Mouse (Mus musculus): ENCODE data around the gene Tgfb3. TPM values are rescaled to one million over a fixed set of nuclear protein-coding genes. Genes with fewer than 3 reads are reported as not detected.
A peak's percentile ranks its signal among the peaks of the same experiment; 100 is the strongest.

Gene Tgfb3
- polyA plus RNA-seq, 1 experiment from 2014 or later, result 12.1 TPM

DNA sequence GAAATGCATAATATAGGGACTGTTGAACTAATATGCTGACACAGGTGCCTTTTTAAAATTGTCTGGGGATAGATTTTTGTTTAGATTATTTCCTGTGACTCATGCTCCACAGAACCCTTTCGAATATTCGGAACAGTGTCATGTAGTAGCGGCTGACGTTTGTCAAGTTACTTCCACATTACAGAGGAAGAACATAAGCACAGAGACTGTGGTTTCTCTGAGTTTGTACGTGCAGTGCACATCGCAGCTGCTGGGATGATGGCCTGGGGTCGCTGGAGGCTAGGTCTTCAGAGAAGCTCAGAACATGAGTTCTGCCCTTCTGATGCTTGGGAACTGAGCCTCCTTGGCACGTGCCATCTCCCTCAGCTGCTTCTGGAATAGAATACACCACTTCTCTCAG, 31.5 kb downstream of the Tgfb3 start:
- no peak overlapping the region for H3K4me3 ChIP-seq
- H3K9ac ChIP-seq, result no peak overlapping the region
- no peaks in the 10 kb centered on the region for H3K27me3 ChIP-seq (replicated peaks)
- no peak overlapping the region for H3K27ac ChIP-seq
- no peak overlapping the region for H3K4me2 ChIP-seq (replicated peaks)
- no peak for ATAC-seq (ENCODE audit: low FRiP score, low read depth)
- H3K36me3 ChIP-seq, result peaks cover 7% of the 10 kb centered on the region; the same call in 1 of the 2 replicates
- H3K9me3 ChIP-seq, result peaks cover 8% of the 10 kb centered on the region; the same call in 1 of the 2 replicates
- 85% methylated on average over 8 of the region's 8 CpGs for WGBS
- H3K4me1 ChIP-seq, result no peaks in the 10 kb centered on the region

DNA sequence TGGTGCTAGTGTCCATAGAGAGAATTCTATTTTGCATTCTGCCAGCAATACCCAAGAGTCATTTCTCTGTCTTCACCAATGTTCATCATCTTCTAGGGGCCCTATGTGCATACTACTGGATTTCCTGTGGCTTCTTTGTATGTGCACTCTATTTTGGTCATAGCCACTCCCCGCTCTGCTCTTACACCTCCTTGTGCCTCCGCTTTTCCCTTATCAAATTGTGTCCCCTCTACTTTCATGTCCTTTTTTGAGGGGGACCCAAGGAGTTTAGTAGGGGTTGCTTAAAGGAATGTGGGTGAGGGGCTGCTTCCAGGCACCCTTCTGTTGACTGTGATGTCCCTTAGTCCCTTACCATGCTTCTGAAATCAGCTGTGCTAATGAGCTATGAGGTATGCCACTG, 32.1 kb downstream of the Tgfb3 start:
- ATAC-seq (ENCODE audit: low FRiP score, low read depth), result no peak
- no peaks in the 10 kb centered on the region for H3K4me1 ChIP-seq
- H3K27me3 ChIP-seq (replicated peaks), result no peaks in the 10 kb centered on the region
- H3K9ac ChIP-seq, result no peak overlapping the region
- H3K36me3 ChIP-seq, result peaks cover 7% of the 10 kb centered on the region; the same call in 1 of the 2 replicates
- no peak overlapping the region for H3K4me2 ChIP-seq (replicated peaks)
- H3K27ac ChIP-seq, result no peak overlapping the region
- H3K9me3 ChIP-seq, result peaks cover 8% of the 10 kb centered on the region; the same call in 1 of the 2 replicates
- no peak overlapping the region for H3K4me3 ChIP-seq
- WGBS, result 90% methylated on average over 2 of the region's 2 CpGs

DNA sequence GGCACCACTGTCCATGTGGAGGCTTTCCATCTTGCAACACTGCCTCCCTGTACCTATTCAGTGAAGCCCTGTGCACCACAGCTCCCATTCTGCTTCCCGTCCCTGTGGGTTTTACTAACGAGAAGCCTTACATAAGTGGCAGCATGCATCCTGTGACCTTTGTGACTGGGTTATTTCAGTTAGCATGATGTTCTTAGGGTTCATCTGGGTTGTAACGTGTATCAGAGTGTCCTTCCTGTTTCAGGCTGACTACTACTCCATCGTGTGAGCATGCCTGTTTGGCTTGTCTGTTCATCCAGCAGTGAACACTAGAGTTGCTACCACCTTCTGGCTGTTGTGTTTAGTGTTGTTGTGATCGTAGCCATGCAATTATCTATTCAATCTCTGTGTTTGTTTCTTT, 32.7 kb downstream of the Tgfb3 start:
- Histone ChIP-seq H3K4me1 (no peaks in the 10 kb centered on the region), H3K27me3 (replicated peaks) (no peaks in the 10 kb centered on the region), H3K27ac (no peak overlapping the region), H3K36me3 (peaks cover 7% of the 10 kb centered on the region; the same call in 1 of the 2 replicates), H3K9me3 (peaks cover 8% of the 10 kb centered on the region; the same call in 1 of the 2 replicates), H3K9ac (no peak overlapping the region), H3K4me2 (replicated peaks) (no peak overlapping the region), H3K4me3 (no peak overlapping the region)
- 88% methylated on average over 5 of the region's 5 CpGs for WGBS
- ATAC-seq (ENCODE audit: low FRiP score, low read depth), result no peak

DNA sequence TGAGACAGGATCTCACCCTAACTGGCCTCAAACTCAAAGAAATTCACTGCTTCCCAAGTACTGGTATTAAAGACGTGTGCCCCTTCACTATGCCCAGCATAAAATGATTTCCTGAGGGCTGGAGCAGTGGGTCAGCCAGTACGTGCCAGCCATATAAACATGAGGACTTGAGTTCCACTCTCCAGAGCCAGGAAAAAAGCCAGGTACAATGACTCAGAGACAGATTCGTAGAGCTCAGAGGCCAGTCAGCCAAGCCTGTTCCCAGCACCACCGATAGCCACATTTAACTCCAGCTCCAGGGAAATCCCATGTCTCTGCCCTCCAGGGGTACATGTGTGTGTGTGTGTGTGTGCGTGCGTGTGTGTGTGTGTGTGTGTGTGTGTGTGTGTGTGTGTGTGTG, 39.1 kb downstream of the Tgfb3 start:
- no peak overlapping the region for H3K27ac ChIP-seq
- peaks cover 19% of the 10 kb centered on the region for H3K4me1 ChIP-seq
- ATAC-seq (ENCODE audit: low FRiP score, low read depth), result no peak
- no peak overlapping the region for H3K4me3 ChIP-seq
- H3K27me3 ChIP-seq (replicated peaks), result no peaks in the 10 kb centered on the region
- no peak overlapping the region for H3K4me2 ChIP-seq (replicated peaks)
- peaks cover 7% of the 10 kb centered on the region; the same call in 1 of the 2 replicates for H3K36me3 ChIP-seq
- WGBS, result 74% methylated on average over 6 of the region's 6 CpGs
- H3K9ac ChIP-seq, result no peak overlapping the region
- H3K9me3 ChIP-seq, result peaks cover 8% of the 10 kb centered on the region; the same call in 1 of the 2 replicates

DNA sequence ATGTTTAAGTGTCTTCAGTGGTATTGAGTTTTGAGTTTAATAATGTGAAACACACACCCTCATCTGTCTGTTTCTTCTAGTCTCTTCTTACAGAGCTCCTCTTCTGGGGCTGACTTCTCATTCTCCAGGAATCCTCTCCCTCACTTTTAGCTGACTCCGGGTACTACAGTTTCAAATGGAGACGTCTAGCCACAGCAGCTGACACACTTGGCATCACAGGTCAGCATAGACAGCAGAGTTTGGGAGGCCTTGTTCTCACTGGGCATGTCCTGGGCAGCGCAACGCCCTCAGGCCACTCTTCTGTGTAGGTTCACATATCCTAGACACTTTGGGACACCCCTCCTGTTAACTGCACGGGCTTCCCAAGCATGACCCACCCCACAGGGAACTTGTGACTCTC, 39.8 kb downstream of the Tgfb3 start:
- H3K4me2 ChIP-seq (replicated peaks), result no peak overlapping the region
- peaks cover 7% of the 10 kb centered on the region; the same call in 1 of the 2 replicates for H3K36me3 ChIP-seq
- WGBS, result 84% methylated on average over 5 of the region's 5 CpGs
- H3K9ac ChIP-seq, result no peak overlapping the region
- H3K27me3 ChIP-seq (replicated peaks), result no peaks in the 10 kb centered on the region
- H3K27ac ChIP-seq, result no peak overlapping the region
- no peak for ATAC-seq (ENCODE audit: low FRiP score, low read depth)
- H3K4me3 ChIP-seq, result no peak overlapping the region
- peaks cover 8% of the 10 kb centered on the region; the same call in 1 of the 2 replicates for H3K9me3 ChIP-seq
- H3K4me1 ChIP-seq, result peaks cover 19% of the 10 kb centered on the region

DNA sequence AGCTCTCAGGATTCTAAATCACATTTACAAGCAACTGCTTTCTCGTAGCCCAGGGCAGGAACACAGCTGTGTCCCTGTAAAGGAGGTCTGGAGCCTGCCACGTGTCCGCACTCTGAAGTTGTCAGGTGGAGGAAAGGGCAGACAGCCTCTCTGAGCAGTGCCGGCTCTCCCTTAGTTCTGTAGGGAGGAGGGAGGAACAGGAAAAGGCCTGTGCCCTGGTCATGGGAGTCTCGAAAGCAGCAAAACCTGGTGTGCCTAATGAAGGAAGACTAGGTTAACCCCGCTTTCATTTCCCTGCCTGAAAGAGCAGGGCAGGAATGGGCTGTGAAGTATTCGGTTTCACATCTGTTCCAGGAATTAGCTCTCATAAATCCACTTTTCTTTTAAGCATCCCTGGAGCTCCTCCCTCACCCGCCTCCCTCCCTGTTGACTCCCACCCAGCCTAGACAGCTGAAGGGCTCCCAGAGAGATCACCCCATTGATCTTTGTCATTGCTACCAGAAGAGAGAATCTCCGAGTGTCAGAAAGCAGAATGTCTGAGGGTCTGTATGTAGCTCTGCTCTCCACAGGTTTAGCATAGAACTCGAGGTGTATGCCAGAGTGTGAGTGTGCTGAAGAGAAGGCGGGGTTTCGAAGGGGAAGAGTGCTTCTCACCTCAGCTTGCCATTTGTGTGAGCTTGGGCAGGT, 41.5 kb downstream of the Tgfb3 start:
- H3K4me2 ChIP-seq (replicated peaks), result 0 out of 2 replicates have a peak overlapping the region, but pooled peaks have one; percentile 17
- ATAC-seq (ENCODE audit: low FRiP score, low read depth), result peak; percentile 77; the same call in 1 of the 2 replicates
- no peaks in the 10 kb centered on the region for H3K27me3 ChIP-seq (replicated peaks)
- H3K27ac ChIP-seq, result peak overlapping the region; percentile 9; the same call in 1 of the 2 replicates
- H3K9me3 ChIP-seq, result no peaks in the 10 kb centered on the region
- H3K4me3 ChIP-seq, result no peak overlapping the region
- H3K4me1 ChIP-seq, result peaks cover 19% of the 10 kb centered on the region
- no peak overlapping the region for H3K9ac ChIP-seq
- WGBS, result 19% methylated on average over 12 of the region's 12 CpGs
- no peaks in the 10 kb centered on the region for H3K36me3 ChIP-seq

DNA sequence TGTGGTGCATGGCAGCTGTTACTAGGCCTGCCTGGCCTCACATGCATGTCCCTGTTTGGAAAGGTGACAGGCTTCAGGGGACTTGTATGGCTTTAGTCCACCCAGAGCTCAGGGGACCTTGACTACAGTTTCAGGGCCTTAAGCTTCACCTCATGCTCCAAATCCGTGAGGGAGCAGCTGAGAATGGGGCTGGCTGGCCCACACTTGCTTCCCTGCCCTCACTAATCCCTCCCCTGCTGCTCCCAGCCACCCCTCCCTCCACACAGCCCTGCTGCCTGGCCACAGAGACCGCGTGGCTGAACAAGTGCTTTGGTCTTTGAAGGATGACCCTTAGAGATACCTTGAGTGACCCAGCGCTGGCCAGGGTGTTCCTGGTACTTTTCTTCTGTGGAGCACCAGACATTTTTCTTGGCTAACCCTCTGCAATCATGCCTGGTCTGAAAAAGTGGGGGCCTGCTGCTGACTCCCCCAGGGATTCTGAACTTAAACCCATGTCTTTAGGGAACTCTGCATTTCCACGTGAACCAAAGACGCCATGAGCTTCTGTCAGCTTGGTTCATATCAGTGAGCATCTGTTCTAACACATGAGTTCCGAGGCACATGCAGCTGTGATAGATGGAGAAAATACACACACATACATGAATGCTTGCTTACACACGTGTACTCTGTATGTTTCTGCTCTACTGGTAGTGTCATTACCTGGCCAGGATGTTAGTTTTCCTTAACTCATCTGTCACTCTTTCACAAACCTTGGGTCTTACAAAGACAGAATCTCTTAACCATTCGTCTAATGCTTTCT, 42.3 kb downstream of the Tgfb3 start:
- no peak overlapping the region for H3K9ac ChIP-seq
- H3K9me3 ChIP-seq, result no peaks in the 10 kb centered on the region
- no peak; the same call in 1 of the 2 replicates for ATAC-seq (ENCODE audit: low FRiP score, low read depth)
- H3K27ac ChIP-seq, result peak overlapping the region; percentile 9; the same call in 1 of the 2 replicates
- H3K4me1 ChIP-seq, result peaks cover 19% of the 10 kb centered on the region
- no peaks in the 10 kb centered on the region for H3K27me3 ChIP-seq (replicated peaks)
- WGBS, result 36% methylated on average over 9 of the region's 9 CpGs
- no peak overlapping the region for H3K4me3 ChIP-seq
- H3K4me2 ChIP-seq (replicated peaks), result 0 out of 2 replicates have a peak overlapping the region, but pooled peaks have one; percentile 17
- no peaks in the 10 kb centered on the region for H3K36me3 ChIP-seq

DNA sequence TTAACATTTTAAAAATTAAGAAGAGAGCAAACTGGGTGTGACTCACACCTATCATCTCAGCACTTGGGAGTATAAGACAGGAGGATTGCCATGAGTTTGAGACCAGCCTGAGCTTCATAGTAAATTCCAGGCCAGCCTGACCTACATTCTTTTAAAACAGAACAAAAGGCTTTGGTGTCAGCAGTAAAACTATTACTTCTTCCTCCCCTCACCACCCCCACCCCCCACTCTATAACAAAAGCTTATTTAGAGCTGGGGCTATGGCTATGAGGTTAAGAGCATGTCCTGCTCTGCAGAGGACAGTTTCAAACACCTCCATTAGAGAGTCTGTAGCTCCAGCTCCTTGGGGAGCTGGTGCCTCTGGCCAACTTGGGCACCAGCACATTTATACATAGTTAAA, 43.3 kb downstream of the Tgfb3 start:
- no peak for ATAC-seq (ENCODE audit: low FRiP score, low read depth)
- Histone ChIP-seq H3K4me2 (replicated peaks) (no peak overlapping the region), H3K27ac (no peak overlapping the region), H3K27me3 (replicated peaks) (no peaks in the 10 kb centered on the region), H3K9ac (no peak overlapping the region), H3K4me1 (peaks cover 19% of the 10 kb centered on the region), H3K9me3 (no peaks in the 10 kb centered on the region), H3K36me3 (no peaks in the 10 kb centered on the region), H3K4me3 (no peak overlapping the region)

DNA sequence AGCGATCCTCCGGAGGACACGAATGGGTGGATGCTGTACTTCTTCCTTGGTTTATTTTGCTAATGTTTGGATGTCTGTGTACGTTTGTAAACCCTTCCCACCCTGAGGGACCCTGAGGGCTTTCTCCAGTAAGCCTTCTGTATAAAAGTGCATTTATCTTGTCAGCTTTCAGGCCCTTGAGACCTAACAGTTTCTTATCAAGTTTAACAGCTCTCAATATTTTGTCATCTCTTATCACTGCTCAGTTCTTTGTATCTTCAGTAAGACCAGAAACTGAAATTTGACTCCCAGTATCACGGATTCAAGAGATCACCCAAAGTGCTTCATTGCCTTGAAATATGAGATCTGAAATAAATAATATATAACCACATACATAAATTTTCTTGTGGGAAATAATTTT, 47.9 kb downstream of the Tgfb3 start:
- no peak for ATAC-seq (ENCODE audit: low FRiP score, low read depth)
- WGBS, result 83% methylated on average over 5 of the region's 5 CpGs
- H3K27ac ChIP-seq, result no peak overlapping the region
- no peak overlapping the region for H3K4me2 ChIP-seq (replicated peaks)
- H3K27me3 ChIP-seq (replicated peaks), result no peaks in the 10 kb centered on the region
- H3K9ac ChIP-seq, result no peak overlapping the region
- no peaks in the 10 kb centered on the region for H3K9me3 ChIP-seq
- H3K36me3 ChIP-seq, result no peaks in the 10 kb centered on the region
- no peak overlapping the region for H3K4me3 ChIP-seq
- no peaks in the 10 kb centered on the region for H3K4me1 ChIP-seq

DNA sequence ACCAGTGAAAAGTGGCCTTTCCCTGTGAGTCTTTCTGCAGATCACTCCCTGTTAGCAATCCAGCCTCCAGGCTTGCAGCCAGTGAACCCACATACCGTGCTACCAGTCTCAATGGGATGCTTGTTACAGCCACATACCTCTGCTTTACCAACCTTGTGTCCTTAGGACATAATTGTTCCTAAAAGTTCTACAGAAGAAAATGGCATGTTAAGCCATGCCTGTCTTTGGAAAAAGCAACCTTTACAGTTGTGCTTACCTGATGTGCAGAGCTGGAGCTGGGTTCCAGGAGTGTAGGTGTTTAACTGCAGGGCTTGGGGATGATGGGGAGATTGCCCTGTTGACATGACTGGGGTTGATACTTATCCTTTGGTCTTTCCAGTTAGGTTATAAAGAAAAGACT, 51.1 kb downstream of the Tgfb3 start:
- H3K4me2 ChIP-seq (replicated peaks), result no peak overlapping the region
- H3K9ac ChIP-seq, result no peak overlapping the region
- 89% methylated on average over 1 of the region's 1 CpGs for WGBS
- no peaks in the 10 kb centered on the region for H3K36me3 ChIP-seq
- no peak overlapping the region for H3K4me3 ChIP-seq
- no peaks in the 10 kb centered on the region for H3K4me1 ChIP-seq
- H3K27ac ChIP-seq, result no peak overlapping the region
- no peaks in the 10 kb centered on the region for H3K9me3 ChIP-seq
- H3K27me3 ChIP-seq (replicated peaks), result no peaks in the 10 kb centered on the region
- no peak for ATAC-seq (ENCODE audit: low FRiP score, low read depth)

DNA sequence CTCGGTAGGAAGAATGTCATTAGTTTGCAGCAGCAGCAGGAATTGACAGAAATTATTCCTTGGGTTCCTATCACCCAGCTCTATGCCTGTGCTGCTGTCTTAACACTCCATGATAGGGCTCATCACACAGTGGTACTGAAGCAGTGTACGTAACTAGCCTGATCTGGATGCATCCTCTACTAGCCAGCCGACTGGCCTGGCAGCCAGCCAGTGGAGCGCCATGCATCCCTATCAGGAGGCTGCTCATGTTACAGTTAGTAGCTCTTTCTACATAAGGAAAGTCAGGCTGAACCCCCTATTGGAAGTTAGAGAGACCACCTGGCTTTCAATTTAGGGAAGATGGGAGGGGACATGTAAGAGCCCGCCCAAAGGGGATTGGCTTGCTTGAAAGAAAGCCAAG, 51.8 kb downstream of the Tgfb3 start:
- Histone ChIP-seq H3K9me3 (no peaks in the 10 kb centered on the region), H3K4me3 (no peak overlapping the region), H3K36me3 (no peaks in the 10 kb centered on the region), H3K27me3 (replicated peaks) (no peaks in the 10 kb centered on the region), H3K4me1 (no peaks in the 10 kb centered on the region), H3K4me2 (replicated peaks) (no peak overlapping the region), H3K27ac (no peak overlapping the region), H3K9ac (no peak overlapping the region)
- WGBS, result 79% methylated on average over 5 of the region's 5 CpGs
- ATAC-seq (ENCODE audit: low FRiP score, low read depth), result no peak

DNA sequence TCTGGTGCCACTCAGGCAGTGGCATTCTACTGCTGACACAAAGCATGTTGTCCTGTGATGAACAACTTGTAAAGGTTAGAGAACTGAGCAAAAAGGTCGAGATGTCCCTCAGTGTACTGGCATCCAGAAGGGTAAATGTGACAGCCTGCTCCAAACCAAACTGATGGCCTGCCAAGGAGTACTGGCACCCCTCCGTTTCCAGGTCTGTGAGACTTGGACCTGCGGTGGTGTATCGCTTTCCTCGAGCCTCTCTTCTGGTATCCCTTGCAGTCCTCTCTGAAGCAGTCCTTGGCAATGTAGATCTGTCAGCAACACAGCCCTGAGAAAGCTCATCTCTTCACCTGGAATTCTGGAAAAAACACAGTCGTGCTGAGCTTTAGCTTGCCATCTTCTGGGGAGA, 53.4 kb downstream of the Tgfb3 start:
- ATAC-seq (ENCODE audit: low FRiP score, low read depth), result no peak
- Histone ChIP-seq H3K4me2 (replicated peaks) (no peak overlapping the region), H3K4me1 (no peaks in the 10 kb centered on the region), H3K36me3 (no peaks in the 10 kb centered on the region), H3K4me3 (no peak overlapping the region), H3K27me3 (replicated peaks) (no peaks in the 10 kb centered on the region), H3K9ac (no peak overlapping the region), H3K9me3 (no peaks in the 10 kb centered on the region), H3K27ac (no peak overlapping the region)
- WGBS, result 89% methylated on average over 6 of the region's 6 CpGs

All from neural tube, embryonic 12.5 days (tissue).